Mouse (Mus musculus) embryonic facial prominence, embryonic 14.5 days (tissue): ENCODE data around the gene Chrdl2. TPM values are rescaled to one million over a fixed set of nuclear protein-coding genes. Genes with fewer than 3 reads are reported as not detected.
A peak's percentile ranks its signal among the peaks of the same experiment; 100 is the strongest.
"Not testable (repeated sequence)": the region's sequence is repeated elsewhere in the genome, so short reads cannot be mapped to it uniquely, and the experiment has no call there.

Experiments
- ATAC-seq: fragments of 200-750 bp; cut with Nextera tagmentation; 2 replicates; pipeline ENCODE4 v1.8.0; 2017; ENCODE audit warnings: low read depth, moderate number of reproducible peaks, moderate TSS enrichment
- DNase-seq: peaks from one replicate; pipeline ENCODE4 v3.0.0-alpha.2; 2015; ENCODE audit warnings: low spot score
- H3K27ac ChIP-seq: fragments of 300-500 bp; sonication (generic); replicated peaks from 2 replicates; pipeline ENCODE4 v1.5.1; 2014; ENCODE audit warnings: low read depth, mild to moderate bottlenecking, low read length, moderate library complexity
- H3K27me3 ChIP-seq: fragments of 300-500 bp; sonication (generic); replicated peaks from 2 replicates; pipeline ENCODE4 v1.6.1; 2014; ENCODE audit warnings: low read length; ENCODE audit not compliant: control insufficient read depth, insufficient read depth
- H3K36me3 ChIP-seq: fragments of 300-500 bp; sonication (generic); 2 replicates; pipeline ENCODE4 v1.6.1; 2014; ENCODE audit warnings: low read length, mixed read lengths; ENCODE audit not compliant: control insufficient read depth, insufficient read depth
- H3K4me1 ChIP-seq: fragments of 300-500 bp; sonication (generic); 2 replicates; pipeline ENCODE4 v1.6.1; 2014; ENCODE audit warnings: antibody characterized with exemption, low read length; ENCODE audit not compliant: control insufficient read depth, insufficient read depth
- H3K4me2 ChIP-seq: fragments of 300-500 bp; sonication (generic); 2 replicates; pipeline ENCODE4 v1.6.1; 2014; ENCODE audit warnings: low read depth, mild to moderate bottlenecking, low read length, moderate library complexity, mixed read lengths
- H3K4me3 ChIP-seq: fragments of 300-500 bp; sonication (generic); 2 replicates; pipeline ENCODE4 v1.5.1; 2014; ENCODE audit warnings: low read depth, mild to moderate bottlenecking, low read length
- H3K9ac ChIP-seq: fragments of 300-500 bp; sonication (generic); 2 replicates; pipeline ENCODE4 v1.6.1; 2014; ENCODE audit warnings: low read depth, mild to moderate bottlenecking, low read length, moderate library complexity, mixed read lengths
- H3K9me3 ChIP-seq: fragments of 300-500 bp; sonication (generic); 2 replicates; pipeline ENCODE4 v1.6.1; 2016; ENCODE audit warnings: low read length; ENCODE audit not compliant: control insufficient read depth
- whole genome bisulfite sequencing: fragments of 180-500 bp; shearing (Covaris S2); extraction: QIAGEN DNeasy Blood & Tissue Kit; methylation state at CpG from one replicate; pipeline ENCODE4 v1.1.7; 2014; 5-methylcytosine and 5-hydroxymethylcytosine counted together
- polyA plus RNA-seq: library from polyadenylated mRNA; unstranded; fragments of >200 nt; fragmentation: Nextera tagmentation; extraction: Ambion mirVana; gene quantifications from 2 replicates; pipeline ENCODE4 v1.2.1, GENCODE M21; 2014

Chrdl2 gene
- 1.9 and 2.0 TPM in 2 replicates for polyA plus RNA-seq

DNA sequence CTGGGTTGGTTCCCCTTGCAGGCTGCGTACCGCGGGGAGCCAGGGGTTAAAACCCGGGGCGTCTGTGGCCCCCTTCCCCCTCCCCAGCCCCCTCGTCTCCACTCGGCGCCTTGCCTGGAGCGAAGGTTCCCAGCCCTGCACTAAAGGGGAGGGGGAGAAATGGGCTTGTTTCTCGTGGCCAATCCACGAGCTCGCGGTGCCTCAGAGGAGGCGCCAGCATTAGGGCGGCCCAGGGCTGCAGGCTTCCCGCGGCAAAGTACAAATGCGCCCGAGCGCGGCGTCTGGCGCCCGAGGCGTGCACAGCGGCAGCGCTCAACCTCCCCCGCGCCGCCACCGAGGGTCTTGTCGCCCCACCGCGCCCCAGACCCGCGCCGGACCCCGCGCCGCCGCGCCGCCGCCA lies at the start of gene Chrdl2:
TSS of gene Chrdl2 (plus strand) at position 383 of the 400 bp plus-strand sequence.
- Histone ChIP-seq H3K4me3 (peak within 1 kb of the TSS; percentile 51), H3K4me2 (peak within 1 kb of the TSS; percentile 88), H3K27ac (no peak within 1 kb of the TSS), H3K27me3 (peaks cover 53% of the 10 kb centered on the region), H3K36me3 (no peaks in the 10 kb centered on the region), H3K9me3 (no peaks in the 10 kb centered on the region), H3K9ac (peak within 1 kb of the TSS; percentile 59), H3K4me1 (no peaks in the 10 kb centered on the region)
- ATAC-seq (peak; percentile 87), DNase-seq (peak; percentile 83)
- WGBS = under 1% methylated on average over 18 of the region's 44 CpGs

DNA sequence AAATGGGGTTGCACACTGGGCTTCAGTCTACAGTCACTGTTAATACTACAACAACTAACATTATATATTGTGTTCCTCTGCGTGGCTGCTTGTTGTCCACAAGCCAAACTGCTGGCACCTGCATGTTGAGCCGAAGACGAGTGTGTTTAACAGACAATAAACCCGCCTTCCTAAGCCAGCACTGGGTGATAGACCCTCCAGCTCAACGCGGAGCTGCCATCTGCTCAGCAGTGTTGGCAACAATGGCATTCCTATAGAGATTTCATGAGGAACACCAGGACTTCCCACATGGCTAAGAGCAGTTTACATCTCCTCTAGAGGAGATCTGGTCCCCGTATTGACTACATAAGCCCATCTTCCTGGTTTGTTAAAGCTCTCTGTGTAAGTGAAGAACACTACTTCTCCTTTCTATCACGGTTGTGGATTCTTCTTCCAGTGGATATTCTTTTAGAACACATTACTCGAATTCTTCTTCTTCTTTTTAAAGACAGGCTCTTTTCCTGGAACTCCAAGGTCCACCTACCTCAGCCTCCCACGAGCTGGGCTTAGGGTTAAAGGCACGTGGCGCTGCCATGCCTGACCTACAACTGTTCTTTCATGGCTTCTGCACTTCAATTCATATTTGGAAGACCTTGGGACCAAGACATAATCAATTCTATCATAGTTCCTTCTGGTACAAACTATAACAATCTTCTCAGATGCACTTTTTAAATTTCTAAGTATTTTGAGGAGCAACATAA lies 48.6 kb upstream of the Chrdl2 start:
- H3K9ac ChIP-seq = no peak overlapping the region
- 82% methylated on average over 12 of the region's 12 CpGs for WGBS
- no peaks in the 10 kb centered on the region for H3K4me1 ChIP-seq
- DNase-seq (no peak), ATAC-seq (no peak)
- H3K4me3 ChIP-seq = no peak overlapping the region
- no peak overlapping the region for H3K4me2 ChIP-seq
- no peak overlapping the region for H3K27ac ChIP-seq
- H3K36me3 ChIP-seq = peaks cover 10% of the 10 kb centered on the region
- H3K9me3 ChIP-seq = no peaks in the 10 kb centered on the region
- H3K27me3 ChIP-seq = no peaks in the 10 kb centered on the region

DNA sequence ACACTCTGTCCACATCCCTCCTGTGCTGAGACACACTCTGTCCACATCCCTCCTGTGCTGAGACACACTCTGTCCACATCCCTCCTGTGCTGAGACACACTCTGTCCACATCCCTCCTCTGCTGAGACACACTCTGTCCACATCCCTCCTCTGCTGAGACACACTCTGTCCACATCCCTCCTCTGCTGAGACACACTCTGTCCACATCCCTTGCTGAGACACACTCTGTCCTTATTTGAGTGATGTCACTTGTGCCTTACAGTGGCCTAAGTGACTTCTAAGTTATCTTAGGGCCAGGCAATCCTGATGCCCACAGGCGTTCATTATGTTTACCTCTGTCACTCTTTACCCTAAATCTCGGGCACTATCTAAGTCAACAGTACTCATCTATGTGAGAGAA lies 45.4 kb upstream of the Chrdl2 start:
- H3K36me3 ChIP-seq, H3K4me2 ChIP-seq, H3K27me3 ChIP-seq, H3K4me3 ChIP-seq, H3K27ac ChIP-seq, DNase-seq, H3K9ac ChIP-seq, H3K9me3 ChIP-seq, ATAC-seq: not testable (repeated sequence)
- WGBS = 71% methylated on average over 2 of the region's 2 CpGs
- H3K4me1 ChIP-seq = peaks cover 13% of the 10 kb centered on the region

DNA sequence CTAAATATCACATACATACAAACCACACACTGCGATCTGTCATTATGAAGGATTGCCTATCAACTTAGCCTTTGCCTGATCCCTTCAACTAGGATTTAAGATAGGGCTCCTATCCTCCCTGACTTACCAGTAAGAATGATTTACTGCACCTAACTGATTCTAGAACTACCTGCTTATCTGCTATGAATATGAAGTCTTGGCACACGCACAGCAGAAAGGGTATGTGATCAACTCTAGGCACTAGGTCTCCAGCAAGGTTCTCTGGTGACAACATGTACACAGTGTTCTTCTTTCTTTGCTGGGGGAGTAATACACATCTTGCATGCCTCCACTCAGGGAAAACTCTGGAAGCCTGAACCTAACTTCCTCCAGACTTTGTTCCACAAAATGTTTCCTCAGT lies 44.5 kb upstream of the Chrdl2 start:
- H3K36me3 ChIP-seq = no peaks in the 10 kb centered on the region
- H3K27ac ChIP-seq = no peak overlapping the region
- H3K4me3 ChIP-seq = no peak overlapping the region
- H3K9ac ChIP-seq = no peak overlapping the region
- whole genome bisulfite sequencing = 97% methylated on average over 2 of the region's 2 CpGs
- no peak for ATAC-seq
- H3K27me3 ChIP-seq = no peaks in the 10 kb centered on the region
- no peak for DNase-seq
- H3K9me3 ChIP-seq = no peaks in the 10 kb centered on the region
- no peak overlapping the region for H3K4me2 ChIP-seq
- peaks cover 20% of the 10 kb centered on the region for H3K4me1 ChIP-seq

DNA sequence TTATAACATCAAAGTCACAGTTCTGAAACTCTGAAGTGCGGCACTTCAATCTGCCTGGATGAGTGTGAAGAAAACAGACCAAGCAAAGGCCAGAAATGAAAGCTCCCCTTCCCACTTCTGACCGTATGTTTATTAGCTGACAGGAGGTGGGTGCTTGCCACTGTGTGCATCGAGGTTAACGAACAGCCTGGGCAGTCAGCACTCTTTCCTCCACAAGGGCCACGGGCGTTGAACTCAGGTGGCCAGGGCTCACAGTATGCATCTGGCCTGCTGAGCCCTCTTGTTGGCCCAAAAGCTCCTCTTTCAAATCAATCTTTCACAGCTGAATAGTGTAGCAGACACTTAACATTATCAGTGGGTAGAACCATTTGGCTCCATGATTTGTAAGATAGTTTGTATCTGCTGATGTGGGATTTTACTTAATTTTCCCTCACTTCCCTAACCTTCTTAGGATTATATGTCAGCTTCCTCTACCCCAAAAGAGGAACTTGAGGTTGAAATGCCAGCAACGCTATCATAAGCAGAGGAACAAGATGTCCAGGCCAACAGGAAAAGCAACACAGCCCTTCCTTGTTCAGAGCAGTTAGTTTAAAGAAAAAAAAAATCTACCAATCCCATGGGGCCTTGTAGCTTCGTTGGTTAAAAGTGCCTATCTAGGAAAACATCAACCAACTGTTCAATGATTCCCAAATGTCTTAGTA lies 43.3 kb upstream of the Chrdl2 start:
- no peak overlapping the region for H3K27ac ChIP-seq

DNA sequence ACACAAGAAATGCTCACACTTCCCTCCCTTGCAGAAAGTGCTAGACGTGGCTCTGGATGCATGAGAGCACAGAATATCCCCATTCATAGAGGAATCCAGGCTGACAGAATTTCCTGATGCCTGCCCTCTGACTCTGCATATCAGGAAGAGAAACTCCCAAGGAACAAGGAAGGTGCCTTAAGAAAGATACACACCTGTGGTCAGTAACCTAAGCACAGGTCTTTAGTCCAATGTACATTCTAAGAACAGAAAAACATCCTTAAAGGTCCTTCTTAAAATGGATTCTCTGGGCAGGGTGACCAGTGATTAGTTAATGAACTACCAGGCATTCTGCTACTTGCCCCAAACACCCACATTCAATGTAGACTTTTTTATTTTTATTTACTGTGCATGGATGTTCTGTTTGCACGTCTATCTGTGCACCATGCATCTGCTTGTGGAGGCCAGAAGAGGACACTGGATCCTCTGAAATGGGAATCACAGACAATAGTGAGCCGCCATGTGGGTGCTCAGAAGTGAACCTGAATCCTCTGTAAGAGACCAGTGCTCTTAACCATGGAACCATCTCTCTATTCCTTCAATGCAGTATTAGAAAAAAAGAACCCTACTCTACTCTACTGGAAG lies 42.6 kb upstream of the Chrdl2 start:
- no peaks in the 10 kb centered on the region for H3K9me3 ChIP-seq
- H3K4me2 ChIP-seq = no peak overlapping the region
- no peak overlapping the region for H3K4me3 ChIP-seq
- WGBS = 77% methylated on average over 3 of the region's 3 CpGs
- ATAC-seq (no peak), DNase-seq (no peak)
- no peak overlapping the region for H3K27ac ChIP-seq
- H3K9ac ChIP-seq = no peak overlapping the region
- H3K36me3 ChIP-seq = no peaks in the 10 kb centered on the region
- peaks cover 20% of the 10 kb centered on the region for H3K4me1 ChIP-seq
- no peaks in the 10 kb centered on the region for H3K27me3 ChIP-seq

More for the DNA sequence above, 43.3 kb upstream of the Chrdl2 start:
- Histone ChIP-seq H3K4me3 (no peak overlapping the region), H3K36me3 (no peaks in the 10 kb centered on the region), H3K27me3 (no peaks in the 10 kb centered on the region), H3K9ac (no peak overlapping the region), H3K4me1 (peaks cover 20% of the 10 kb centered on the region), H3K4me2 (no peak overlapping the region), H3K9me3 (no peaks in the 10 kb centered on the region)
- WGBS = 67% methylated on average over 8 of the region's 8 CpGs
- no peak for DNase-seq
- ATAC-seq = no peak

DNA sequence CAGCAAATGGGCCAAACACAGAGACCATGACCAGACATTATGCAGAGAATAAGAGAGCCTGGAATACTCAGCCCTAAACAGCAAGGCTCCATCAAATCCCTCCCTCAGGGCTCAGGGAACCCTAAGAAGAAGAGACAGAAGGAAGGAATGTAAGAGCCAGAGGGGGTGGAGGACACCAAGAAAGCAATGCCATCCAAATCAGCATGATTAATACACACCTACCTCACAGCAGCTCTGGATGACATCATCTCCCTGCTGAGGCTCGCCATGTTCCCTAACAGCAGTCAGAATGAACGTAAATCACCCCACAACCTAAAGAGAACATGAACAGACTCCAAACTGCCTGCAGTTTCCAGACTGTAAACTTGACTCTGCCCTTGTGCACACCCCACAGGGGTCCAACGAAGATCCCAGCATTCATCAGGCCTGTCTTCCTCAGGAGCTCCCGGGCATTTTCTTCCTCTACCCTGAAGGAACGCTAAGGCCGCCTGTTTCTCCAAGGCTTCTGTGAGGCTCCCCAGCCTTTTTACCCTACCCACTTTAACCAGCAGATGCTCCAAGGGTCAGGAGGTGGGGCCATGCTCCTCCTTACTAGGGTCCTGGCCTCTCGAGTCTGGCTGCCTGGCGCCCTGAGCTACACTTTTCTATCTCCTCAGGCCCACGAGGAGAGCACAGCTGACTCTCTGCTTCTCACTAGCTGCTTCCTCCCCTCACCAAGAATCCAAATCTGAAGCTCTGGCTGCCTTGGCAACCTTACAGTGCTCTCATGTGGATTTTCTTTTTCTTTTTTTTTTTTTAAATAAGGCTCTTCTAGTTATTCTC lies 40.7 kb upstream of the Chrdl2 start:
- no peaks in the 10 kb centered on the region for H3K27me3 ChIP-seq
- peaks cover 20% of the 10 kb centered on the region for H3K4me1 ChIP-seq
- H3K9me3 ChIP-seq = no peaks in the 10 kb centered on the region
- peak overlapping the region; percentile 38; the same call in 1 of the 2 replicates for H3K9ac ChIP-seq
- H3K27ac ChIP-seq = peak overlapping the region; percentile 75
- H3K4me2 ChIP-seq = peak overlapping the region; percentile 27
- 30% methylated on average over 9 of the region's 9 CpGs for WGBS
- ATAC-seq (peak; percentile 22; the same call in 1 of the 2 replicates), DNase-seq (peak; percentile 76)
- H3K36me3 ChIP-seq = no peaks in the 10 kb centered on the region
- H3K4me3 ChIP-seq = no peak overlapping the region
